Mouse (Mus musculus) skeletal muscle tissue, postnatal 0 days (tissue): ENCODE results near the gene Ms4a10. TPM values are rescaled to one million over a fixed set of nuclear protein-coding genes. Genes with fewer than 3 reads are reported as not detected.

ENCODE experiments used
- polyA plus RNA-seq: library from polyadenylated mRNA; unstranded; fragments of >200 nt; fragmentation: Nextera tagmentation; extraction: Ambion mirVana; gene quantifications from 2 replicates; pipeline ENCODE4 v1.2.1, GENCODE M21; 2015

Ms4a10 gene
- 0.26 and 0.83 TPM in 2 replicates for polyA plus RNA-seq

DNA sequence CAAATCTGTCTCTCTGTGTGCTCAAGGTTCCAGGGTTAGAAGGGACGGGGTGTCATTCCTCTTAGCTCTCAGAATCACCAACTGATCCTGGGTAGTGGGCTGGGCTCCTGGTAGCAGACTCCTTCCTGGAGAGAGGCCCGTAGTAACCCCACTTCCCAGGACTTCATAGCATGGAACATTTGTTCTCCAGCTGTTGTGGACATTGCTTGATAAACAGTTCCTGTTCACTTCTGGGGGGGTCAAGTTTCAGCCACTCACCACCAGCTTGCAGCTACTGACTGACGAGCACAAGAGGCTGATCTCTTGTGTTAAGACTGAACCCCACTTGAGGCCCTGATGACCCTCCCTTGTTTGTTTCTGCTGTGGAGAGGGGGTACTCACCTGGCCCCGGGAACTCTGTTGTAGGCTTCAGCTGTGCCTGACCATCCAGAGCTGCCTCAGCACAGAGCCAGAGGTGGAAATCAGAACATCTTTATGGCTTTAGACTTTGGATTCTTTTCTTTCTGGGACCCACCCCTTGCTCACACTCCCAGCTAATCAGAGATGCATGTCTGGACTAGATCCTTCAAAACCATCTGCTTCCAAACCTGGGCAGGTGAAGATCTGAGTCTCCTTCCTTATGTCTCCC lies at the start of gene Ms4a10:
TSS of gene Ms4a10 (minus strand) at position 433 of the 628 bp plus-strand sequence.

GRCm38 (mm10) chr19:11017891-11018290 lies 43.4 kb upstream of the Ms4a10 start, which contains the start of gene Ms4a18:
Gene Ms4a18 (minus strand): TSS chr19:11018031.

DNA sequence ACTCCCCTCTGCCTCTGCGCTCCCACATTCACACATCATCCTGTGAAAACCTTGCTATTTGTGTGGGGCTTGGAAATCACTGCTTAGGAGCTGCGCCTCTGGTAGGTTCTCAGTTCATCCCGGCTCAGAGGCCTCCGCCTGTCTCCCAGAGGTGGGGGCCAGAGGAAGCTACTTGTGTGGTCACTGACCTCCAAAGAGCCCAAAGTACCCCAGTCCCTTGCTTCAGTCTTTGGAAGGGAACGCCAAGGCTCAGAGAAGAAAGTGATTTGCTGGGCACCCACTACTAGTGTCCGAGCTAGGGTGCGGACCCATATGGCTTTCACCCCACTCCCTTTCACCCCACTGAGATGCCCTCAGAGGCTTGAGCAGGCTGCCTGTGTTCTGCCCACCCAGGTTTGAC lies 18.7 kb upstream of the Ms4a10 start, which contains the start of gene Ms4a15:
TSS of gene Ms4a15 (minus strand) at position 101 of the 400 bp plus-strand sequence.

DNA sequence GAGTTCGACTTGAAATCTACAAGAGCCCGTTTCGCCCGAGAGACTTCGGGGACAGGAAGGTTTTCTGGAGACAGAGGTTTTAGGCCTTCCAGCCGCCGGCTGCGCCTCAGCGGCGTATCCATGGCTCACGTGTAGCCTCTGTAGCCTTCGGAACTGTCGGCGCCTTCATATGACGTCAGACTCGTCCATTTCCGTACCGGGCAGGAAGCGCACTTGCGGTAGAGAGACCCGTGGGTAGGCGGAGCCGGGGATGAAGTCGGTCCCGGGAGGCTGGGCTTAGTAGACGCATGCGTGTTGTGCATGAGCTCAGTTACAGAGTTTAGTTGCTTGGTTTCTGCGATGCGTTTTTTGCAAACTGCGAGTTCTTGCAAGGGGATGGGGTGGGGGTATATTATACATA lies 25.4 kb downstream of the Ms4a10 start, which contains the start of gene Ccdc86:
TSS of gene Ccdc86 (minus strand) at position 155 of the 400 bp plus-strand sequence.

DNA sequence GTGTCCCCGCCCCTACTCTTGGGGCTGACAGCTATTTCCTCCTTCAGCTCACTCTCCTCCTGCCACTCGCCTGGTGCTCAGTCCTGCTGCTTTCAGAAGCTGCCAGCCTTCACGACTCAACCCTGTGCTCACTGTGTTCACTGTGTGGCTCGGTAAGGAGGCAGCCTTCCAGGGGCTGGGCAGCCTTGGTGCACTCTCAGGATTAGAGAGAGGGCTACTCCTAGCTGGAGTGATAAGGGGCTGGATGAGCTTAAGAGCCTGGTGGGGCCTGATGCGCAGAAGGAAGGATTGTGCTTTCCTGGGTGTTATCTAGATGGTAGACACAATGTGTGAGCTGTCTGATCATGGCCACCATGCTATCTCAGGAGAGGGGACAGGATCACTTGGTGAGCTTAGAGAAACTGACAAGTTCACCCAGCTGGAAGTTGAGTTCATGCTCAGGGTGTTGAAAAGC lies 37.3 kb downstream of the Ms4a10 start, which contains the start of gene Ptgdr2:
TSS of gene Ptgdr2 (plus strand) at position 51 of the 454 bp plus-strand sequence.

DNA sequence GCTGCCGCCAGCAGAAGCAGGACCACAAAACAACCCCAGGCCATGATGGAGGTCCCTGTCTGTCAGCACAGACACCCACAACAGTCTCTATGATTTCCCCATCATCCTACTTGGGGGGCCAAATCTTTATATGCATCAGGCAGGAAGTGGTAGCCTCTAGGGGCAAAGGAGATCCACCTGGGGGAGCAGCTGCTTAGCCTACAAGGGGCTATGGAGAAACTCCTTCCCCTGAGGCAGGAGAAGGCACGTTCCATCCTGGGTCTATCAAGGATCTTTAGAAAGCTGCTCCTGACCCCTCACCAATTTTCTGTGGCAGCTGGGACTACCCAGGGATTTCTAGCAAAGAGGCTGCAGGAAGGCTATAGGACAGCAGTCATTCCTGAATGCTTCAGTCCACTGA lies 53.9 kb downstream of the Ms4a10 start, which contains the start of gene Zp1:
TSS of gene Zp1 (minus strand) at position 101 of the 400 bp plus-strand sequence.

Other genes starting within 250 kb of the Ms4a10 start
- gene Cd5, start 235.7 kb downstream of the Ms4a10 start, polyA plus RNA-seq, result 0.19 TPM in 2 replicates
- 0.17 TPM in 1 of 2 replicates, not detected in the other for gene Cd6, start 144.6 kb downstream of the Ms4a10 start, polyA plus RNA-seq
- gene Slc15a3, start 134.9 kb downstream of the Ms4a10 start, polyA plus RNA-seq, result 0.48 and 0.59 TPM in 2 replicates
- 23.7 and 25.7 TPM in 2 replicates for gene Tmem132a, start 104.7 kb downstream of the Ms4a10 start, polyA plus RNA-seq
- 167 and 179 TPM in 2 replicates for gene Tmem109, start 92.7 kb downstream of the Ms4a10 start, polyA plus RNA-seq
- 52.8 and 52.9 TPM in 2 replicates for gene Prpf19, start 79.4 kb downstream of the Ms4a10 start, polyA plus RNA-seq
- gene Zp1, start 54.0 kb downstream of the Ms4a10 start, polyA plus RNA-seq, result 1.6 and 1.8 TPM in 2 replicates
- gene Ptgdr2, start 37.5 kb downstream of the Ms4a10 start, polyA plus RNA-seq, result 0.09 and 0.11 TPM in 2 replicates
- 31.4 and 33.0 TPM in 2 replicates for gene Ccdc86, start 25.4 kb downstream of the Ms4a10 start, polyA plus RNA-seq
- not detected in 2 replicates for gene Ms4a15, start 18.6 kb upstream of the Ms4a10 start, polyA plus RNA-seq
- gene Ms4a18, start 43.4 kb upstream of the Ms4a10 start, polyA plus RNA-seq, result not detected in 2 replicates
- gene Ms4a8a, start 106.4 kb upstream of the Ms4a10 start, polyA plus RNA-seq, result 0.49 TPM in 1 of 2 replicates, not detected in the other
- gene 1700017D01Rik, start 156.2 kb upstream of the Ms4a10 start, polyA plus RNA-seq, result not detected in 2 replicates
- not detected in 2 replicates for gene 1700025F22Rik, start 190.7 kb upstream of the Ms4a10 start, polyA plus RNA-seq
- not detected in 2 replicates for gene Ms4a13, start 222.1 kb upstream of the Ms4a10 start, polyA plus RNA-seq